Mouse (Mus musculus): ENCODE measurements at regions not wholly inside any gene's neighbourhood (a gene's known extent, or its start where the extent isn't known, plus 50 kb on each side); places are given as distances from the start of the nearest gene placed in this dataset.

- TF ChIP-seq GATA1 (IDR thresholded peaks at IDR 0.05; ENCODE audit: borderline replicate concordance, low read length): no peak
- TF ChIP-seq CTCF (IDR thresholded peaks at IDR 0.05; ENCODE audit: low read depth, low read length): no peak
Observed at GRCm38 (mm10) chr12:119777559-119777958, 168.1 kb upstream of the Tmem196 start.

Measured in G1E (cell line).